Mouse (Mus musculus): ENCODE measurements around the gene Gins3.
A peak's percentile ranks its signal among the peaks of the same experiment; 100 is the strongest.
"Not testable (repeated sequence)": the region's sequence is repeated elsewhere in the genome, so short reads cannot be mapped to it uniquely, and the experiment has no call there.

Gene Gins3

DNA sequence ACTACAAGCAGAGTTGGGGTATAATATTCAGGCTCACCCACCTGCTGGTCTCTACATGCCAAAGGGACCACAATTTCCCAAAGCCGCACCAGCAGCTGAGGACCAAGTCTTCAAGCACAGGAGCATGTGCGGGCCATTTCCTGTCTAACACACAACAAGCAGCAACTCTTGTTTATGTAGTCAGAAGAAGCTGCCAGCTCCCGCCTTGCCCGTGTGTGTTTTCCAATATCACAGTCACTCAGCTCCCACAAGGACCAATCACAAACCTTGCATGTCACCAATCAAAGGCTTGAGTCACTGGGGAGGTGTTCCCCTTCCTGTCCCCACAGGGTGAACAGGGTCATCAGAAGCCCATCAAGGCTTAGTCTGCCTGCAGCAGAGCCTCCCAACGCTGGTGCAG is 20.1 kb downstream of the Gins3 start:
- DNase-seq (ENCODE audit: low read depth) = no peak

DNA sequence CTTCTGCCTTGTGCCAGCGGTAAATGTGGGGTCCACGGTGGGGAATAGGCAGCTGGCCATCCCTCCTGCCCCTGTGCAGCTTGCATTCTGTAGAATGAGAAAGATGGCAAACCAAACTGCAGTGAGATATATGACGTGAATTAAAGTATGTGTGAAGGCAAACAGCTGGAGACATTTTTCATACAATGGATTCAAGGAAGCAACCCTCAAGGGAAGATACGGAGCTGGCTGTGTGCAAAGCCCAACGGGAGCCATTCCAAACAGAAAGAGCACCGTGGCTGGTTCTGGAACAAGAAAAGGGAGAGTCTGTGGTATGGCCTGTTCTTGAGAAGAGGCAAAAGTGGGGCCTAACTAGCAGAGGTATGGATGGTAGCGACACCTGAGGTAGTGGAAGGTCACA is 22.6 kb downstream of the Gins3 start:
- no peak for DNase-seq (ENCODE audit: low read depth)

DNA sequence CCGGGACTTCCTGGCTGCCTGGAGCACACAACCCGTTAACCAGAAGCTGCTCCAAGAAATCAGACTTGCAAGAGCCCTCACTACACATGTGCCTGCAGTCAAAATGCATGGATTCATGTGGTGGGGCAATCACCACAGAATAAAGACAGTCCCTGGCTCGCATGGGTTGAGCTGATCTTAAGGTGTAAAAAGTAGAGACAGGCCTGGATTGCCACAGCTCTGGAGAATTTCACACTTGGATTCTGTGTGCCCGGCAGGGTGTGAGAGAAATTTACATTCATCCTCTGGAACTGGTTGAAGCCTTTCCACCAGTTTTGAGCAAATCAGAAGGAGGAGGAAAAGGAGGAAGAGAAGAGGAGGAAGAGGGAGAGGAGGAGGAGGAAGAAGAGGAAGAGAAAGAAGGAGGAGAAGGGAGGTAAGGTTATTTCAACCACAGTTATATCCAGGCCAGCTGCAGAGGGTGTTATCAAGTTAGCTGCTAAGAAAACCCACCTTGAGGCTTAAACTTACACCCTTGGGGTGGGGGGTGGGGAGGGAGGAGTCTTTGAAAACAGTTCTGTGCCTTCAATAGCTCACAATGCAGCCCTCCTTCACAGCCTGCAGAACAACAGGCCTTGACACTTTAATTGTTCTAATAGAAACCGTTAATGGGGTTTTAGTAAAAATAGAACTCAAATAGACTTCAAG is 23.2 kb downstream of the Gins3 start:
- no peak for DNase-seq (ENCODE audit: low read depth)

DNA sequence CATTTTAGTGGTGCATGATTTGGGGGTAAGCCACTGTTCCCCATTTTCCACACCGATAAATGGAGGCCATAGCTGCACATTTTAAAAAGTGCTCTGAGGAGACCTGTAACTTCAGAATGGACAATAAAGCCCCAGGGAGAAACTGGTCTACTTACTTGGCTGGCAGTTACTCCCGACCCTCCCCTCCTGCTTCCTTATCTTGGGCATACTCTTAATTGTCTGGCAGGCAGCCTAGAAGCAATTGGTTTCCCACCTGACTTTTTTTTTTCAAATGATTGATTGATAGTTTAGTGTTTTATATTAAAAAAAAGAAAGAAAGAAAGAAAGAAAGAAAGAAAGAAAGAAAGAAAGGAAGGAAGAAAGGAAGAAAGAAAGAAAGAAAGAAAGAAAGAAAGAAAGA is 24.3 kb downstream of the Gins3 start:
- DNase-seq (ENCODE audit: low read depth) = no peak

DNA sequence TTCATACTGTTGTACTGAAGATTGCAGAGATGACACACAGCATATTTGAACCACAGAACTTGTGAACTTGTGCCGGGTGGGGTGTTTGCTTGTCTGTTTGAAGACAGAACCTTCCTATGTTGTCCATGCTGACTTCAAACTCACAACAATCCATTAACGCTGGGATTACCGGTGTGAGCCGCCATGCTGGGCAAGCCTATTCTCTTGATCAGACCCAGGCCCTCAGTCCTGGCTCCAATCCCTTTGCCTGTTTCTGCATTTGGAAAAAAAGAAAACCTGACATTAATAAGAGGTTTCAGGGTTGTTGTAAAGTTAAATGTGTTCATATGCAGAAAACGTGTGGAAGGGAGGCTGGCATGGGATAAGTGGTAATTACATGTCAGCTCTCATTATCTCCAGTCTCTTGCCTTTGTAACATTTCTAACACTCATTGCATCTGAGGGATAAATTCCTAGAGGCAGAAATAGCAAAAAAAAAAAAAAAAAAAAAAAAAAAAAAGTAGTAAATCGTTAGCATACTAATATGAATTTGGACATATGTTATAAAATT is 27.2 kb downstream of the Gins3 start:
- no peak for DNase-seq (ENCODE audit: low read depth)

DNA sequence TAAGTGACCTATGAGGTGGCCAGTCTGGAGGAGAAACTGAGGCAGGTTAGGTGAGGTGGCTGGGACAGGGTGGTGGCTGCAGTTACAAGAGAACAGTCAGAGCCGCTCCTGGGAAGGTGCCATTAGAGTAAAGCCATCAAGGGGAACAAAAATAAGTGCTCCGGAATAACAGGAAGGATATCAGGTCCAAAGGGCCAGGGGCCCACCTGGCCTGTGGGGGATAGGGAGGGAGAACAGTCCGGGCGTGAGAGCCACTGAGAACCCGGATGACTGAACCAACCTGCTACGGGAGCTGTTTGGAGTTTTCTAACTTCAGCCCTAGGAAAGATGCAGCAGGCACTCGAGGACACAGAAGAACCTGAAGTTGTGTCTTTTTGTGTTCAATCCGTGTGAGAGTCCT is 27.8 kb downstream of the Gins3 start:
- DNase-seq (ENCODE audit: low read depth) = no peak

DNA sequence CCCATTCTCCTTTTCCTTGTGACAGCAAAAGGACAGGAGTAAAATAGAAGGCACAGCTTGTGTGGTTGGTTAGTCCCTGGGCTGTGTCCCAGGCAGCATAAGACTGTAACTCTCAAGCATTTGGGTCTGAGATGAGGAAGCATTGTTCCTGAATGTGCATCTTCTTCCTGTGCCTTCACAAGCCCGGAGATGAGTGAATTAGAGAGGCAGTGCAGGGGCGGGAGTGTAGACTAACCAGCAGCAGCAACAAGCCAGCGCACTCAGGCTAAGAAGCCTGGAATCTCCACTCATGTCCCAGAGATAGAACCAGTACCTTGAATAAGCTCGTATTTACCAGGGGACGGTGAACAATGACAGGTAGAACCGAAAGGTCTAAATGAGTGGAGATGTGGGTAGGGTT is 28.3 kb downstream of the Gins3 start:
- no peak for DNase-seq (ENCODE audit: low read depth)

DNA sequence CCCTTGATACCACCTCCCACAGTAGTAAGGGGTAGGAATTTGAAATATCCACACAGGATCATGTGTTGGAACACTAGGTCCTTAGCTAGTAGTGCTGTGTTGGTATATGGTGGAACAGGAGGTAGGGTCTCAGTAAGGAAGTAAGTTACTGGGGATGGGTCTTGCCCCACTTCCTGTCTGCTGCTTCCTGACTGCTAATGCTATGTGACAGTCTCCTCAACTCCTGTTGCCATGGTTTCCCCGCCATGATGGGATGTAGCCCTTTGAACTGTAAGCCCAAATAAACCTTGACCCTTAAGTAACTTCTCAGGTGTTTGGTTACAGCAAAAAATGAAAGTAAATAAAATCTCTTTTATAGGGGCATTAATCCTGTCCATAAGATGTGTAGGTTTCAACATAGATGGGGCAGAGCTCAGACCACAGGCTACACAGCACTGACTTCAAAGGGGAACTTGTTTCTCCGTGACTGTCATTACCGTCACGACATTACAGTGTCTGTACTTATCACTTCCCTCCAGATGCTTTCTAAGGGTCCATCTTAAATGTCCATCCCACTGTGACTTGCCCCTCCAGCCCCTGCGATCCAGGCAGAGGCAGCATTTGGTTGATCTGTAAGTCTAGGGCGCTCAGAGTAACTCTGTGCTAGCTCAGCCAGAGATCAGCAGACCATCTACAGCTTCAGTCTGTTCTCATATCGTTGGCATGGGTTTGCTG is 29.8 kb downstream of the Gins3 start:
- no peak for DNase-seq (ENCODE audit: low read depth)

DNA sequence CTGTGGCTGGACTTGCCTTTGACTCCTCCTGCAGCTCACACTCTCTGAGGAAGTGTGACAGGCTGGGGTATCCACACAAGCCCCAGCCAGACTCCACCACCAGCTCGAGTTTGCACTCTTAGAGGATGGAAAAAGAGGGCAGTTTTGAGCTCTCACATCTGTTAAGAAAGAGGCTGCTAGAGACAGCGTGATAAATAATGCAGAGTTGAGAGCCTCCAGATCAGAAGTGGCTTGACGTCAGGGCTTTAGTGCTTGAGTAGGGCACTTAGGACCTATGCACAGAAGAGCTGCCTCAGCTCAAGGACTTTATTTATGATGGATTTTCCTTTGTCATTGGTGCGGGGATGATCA is 30.3 kb downstream of the Gins3 start:
- DNase-seq (ENCODE audit: low read depth) = no peak

DNA sequence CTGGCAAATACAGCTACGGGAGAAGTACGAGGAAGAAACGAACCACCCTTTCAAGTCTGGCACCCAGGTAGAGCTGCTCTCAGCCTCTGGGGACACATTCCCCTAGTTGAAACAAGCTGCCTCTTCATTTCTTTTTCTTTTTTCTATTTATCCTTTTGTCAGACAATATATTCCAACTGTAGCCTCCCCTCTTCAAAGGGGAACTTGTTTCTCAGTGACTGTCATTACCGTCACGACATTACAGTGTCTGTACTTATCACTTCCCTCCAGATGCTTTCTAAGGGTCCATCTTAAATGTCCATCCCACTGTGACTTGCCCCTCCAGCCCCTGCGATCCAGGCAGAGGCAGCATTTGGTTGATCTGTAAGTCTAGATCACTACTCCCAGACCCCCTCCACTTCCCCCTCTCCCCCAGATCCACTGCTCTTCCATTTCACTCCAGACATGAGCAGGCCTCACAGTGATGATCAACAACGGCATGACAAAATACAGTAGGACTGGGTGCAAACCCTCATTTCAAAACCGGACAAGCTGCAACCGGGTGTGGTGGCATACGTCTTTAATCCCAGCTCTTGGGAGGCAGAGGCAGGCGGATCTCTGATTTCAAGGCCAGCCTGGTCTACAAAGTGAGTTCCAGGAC is 32.7 kb downstream of the Gins3 start:
- DNase-seq (ENCODE audit: low read depth) = not testable (repeated sequence)

DNA sequence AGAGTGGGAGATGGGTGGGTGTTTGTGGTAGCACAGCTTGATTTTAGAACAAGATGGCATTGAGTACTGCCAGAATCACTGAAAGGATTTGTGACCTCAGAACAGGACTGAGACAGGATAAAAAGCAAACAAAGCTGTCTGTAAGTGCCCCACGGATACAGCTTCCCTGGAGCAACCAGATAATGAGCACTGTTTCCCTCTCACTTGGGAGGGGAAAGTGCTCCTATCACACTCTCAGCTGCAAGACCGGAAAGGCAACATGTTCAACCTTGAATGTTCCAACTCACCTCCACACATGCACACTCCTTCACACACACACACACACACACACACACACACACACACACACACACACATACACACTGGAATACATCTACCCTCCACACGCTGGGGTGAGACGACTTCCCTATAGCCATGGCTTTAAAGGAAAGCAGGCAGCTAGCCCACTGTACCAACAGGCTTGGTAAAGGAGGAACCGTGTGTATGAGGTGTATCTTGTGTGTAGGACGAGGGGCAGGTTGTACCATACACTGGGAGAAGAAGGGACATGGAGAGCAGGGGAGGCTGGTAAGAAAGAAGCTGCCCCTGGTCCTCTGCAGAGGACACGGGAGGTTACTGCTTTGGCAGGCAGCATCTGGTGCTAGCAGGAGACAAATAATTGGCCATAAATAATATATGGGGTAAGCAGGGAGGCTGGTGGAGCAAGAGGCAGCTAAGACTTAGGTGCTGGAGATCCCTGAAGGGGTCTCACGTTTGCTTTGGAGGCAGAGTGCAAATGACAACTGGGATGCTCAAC is 35.1 kb downstream of the Gins3 start:
- no peak for DNase-seq (ENCODE audit: low read depth)

DNA sequence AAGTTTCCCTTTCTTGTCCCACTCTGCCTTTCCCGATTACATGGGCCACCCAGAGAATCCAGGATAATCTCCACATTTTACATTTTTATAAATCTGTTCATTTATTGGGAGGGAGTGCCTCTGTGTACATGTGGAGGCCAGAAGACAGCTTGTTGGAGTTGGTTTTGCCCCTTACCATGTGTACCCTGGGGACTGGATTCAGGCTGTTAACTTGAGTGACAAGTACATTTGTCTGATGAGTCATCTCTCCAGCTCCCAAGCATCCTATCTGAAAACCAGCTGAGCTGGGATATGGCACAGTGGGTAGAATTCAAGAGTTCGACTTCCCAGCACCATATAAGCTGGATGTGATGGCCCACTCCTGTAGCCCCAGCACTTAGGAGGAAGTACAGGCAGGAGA is 36.7 kb downstream of the Gins3 start:
- no peak for DNase-seq (ENCODE audit: low read depth)

DNA sequence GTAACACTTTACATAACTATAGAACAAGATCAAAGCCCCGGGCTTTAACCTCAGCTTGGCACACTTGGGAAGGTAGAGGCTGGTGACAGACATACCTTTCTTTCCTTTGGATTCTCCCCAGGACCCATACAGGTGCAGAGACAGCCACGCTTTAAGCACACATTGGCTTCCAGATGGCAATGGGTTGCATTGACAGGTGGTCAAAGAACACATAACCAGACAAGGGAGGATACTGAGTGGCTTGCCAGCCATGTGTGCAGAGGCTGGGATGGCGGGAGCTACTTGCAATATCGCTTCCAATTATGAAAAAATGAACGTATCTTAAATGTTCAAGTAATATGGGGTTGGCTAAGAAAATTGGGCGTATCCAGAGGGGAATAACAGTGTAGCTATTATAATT is 38.6 kb downstream of the Gins3 start:
- no peak for DNase-seq (ENCODE audit: low read depth)

DNA sequence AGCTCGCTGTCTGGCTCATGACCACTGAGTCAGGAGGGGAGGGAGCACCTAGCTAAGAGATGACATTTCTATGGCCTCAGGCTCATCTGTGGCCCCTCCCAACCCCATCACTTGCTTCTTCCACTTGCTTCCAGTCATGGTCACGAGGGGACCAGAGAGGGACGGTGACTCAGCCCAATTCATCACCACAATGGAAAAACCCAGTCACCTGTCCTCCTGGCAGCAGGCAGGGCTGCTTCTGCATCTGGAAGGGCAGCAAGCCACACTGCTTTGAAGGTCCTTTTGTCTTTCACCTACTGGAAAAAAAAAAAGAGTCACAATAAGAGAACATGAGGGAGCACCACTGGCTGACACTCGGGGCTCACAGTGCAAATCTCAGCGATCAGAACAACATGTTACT is 39.6 kb downstream of the Gins3 start:
- peak; percentile 17 for DNase-seq (ENCODE audit: low read depth)

DNA sequence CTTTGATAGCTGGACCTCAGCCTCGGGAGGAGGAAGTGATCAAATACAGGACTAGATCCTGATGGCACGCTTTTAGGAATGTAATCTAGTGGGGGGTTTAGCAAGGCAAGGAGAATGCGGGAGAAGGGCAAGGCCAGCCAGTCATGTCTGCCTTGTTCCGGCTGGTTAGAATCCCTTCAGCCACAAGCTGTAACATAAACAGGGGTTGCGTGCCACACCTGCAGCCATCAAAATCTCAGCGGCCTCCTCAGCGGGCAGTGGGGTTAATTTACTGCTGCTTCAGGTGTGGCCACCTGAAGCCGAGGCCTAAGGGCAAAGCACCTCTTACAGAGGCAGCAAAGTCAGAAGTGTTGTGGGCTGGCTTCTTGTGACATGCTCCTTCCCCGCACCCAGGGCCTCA is 43.4 kb downstream of the Gins3 start, which contains the start of gene Ndrg4:
Gene Ndrg4, plus strand, starts transcription at position 350 of the 400 bp plus-strand sequence.
- DNase-seq (ENCODE audit: low read depth) = no peak

DNA sequence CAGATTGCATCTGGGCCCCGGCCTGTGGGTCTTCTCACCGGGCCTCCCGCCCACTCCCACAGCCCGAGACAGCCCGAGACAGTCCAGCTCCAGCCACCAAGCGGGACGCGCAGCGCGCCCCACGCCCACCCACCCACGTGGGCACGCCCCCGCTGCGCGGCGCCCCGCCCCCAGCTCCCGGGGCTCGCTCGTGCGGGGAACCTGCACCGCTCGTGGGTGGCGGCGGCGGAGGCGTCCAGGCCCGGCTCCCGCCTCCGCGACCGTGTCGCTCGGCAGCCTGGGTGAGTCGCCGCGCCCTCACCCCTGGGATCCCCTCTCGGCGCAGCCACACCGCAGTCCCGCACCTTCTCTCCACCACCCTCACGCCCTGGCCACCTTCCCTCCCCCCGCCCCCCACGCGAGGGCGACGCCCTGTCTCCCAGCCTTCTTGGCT is 44.4 kb downstream of the Gins3 start:
- no peak for DNase-seq (ENCODE audit: low read depth)

DNA sequence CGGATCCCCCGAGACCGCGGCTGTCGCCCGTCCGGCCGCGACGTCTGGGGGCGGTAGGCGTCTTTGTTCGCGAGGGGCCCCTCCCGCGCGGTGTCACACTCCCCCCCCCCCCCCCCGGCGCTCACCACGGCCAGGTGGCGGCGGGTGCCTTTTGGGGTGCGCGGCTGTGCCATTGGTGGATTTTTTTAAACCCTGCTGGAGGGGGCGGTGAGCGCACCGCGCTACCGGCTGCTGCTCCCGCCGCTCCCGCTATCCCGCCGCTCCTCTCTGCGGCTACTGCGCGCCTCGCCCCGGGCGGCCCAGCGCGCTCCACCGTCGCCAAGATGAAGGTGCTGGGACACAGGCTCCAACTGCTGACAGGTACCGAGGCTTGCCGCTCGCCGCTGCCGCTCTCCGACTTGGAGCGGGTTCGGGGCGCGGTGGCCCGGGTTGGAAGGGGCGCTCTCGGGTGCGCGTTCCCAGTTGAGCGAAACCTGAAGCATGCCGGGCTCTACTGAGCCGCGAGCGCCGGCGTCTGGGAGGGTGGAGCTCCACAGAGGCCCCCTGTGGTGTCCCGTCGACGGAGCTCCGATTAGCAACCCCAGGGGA is 44.9 kb downstream of the Gins3 start:
- DNase-seq (ENCODE audit: low read depth) = peak; percentile 26

DNA sequence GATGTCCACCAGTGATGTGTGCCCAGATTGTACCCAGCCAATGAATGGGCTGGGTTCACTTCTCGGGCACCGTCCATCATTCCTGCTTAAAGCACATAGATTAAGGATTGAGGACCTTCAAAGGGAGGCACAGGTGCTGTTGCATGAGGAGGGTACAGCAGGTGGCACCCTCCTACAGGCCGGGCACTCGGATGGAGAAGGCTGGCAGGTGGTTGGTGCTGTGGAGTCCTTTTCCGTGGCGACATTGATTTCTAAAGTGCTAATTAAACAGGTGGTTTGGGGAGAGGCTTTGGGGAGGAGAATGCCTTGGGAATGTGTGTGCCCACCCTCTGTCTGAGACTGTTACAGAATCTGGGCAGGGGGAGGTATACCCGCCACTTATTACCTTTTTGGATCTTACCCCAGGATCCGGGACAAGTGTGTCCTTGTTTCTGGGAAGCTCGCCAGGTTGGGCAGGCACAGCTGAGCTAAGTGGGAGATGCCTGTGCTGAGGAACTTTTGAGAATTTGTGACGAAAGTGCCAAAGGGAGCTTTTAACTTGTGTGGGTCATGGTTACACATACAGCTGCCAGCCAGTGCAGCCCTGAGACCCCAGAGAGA is 54.9 kb downstream of the Gins3 start:
- no peak for DNase-seq (ENCODE audit: low read depth)

DNA sequence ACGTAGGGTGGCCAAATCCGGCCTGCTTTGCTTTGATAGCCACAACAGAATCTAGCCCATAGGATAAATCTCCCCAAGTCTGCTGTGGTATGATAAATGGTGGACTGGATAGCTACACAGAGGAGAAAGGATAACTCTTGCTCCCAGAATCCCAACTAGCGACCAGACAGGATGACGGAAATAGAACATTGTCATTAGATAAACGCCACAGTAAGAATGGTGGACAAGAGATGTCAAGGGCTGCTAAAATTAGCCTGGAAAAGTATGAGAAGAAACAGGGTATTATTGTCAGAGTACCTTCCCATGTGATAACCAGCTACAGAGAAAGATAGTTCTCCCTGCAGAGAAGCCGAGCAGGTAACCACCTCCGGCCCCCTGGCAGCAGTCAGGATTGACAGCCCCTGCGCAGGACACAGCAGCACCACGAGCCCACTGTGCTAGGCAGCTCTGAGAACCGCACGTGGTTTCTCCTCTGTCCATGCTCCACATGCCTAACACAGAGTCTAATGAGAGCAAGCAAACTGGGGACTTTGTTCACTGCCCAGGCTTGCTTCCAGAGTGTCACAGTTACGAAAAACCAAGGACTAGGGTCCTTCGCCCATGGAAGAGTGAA is 57.8 kb downstream of the Gins3 start:
- no peak for DNase-seq (ENCODE audit: low read depth)

DNA sequence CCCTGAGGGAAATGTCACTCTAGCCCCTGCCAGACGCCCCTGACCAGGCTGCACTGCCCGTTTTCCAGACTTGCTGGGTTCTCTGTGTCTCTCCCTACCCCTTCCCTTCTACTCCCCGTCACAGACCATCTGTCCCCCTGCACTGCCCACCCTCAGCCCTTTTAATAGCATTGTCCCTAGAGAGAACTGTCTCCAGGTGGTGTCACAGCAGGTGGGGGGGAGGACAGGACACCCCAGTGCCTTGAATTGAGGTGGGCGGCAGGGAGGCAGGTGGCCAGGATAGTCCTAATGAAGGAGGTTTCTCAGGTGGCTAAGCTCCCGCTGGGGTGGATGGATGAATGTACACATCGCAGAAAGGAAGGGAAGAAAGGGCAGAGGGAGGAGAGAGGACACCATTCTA is 61.4 kb downstream of the Gins3 start:
- no peak for DNase-seq (ENCODE audit: low read depth)
